Mouse (Mus musculus) CH12.LX (cell line): ENCODE data around the gene Pdcd11. TPM values are rescaled to one million over a fixed set of nuclear protein-coding genes. Genes with fewer than 3 reads are reported as not detected.

Experiments
- DNase-seq: peaks from one replicate; pipeline ENCODE4 v3.0.0-alpha.2; 2013; ENCODE audit errors: extremely low read depth
- H3K27ac ChIP-seq: 2 replicates; pipeline ENCODE4 v1.5.1; 2012; ENCODE audit warnings: low read depth, mild to moderate bottlenecking, control low read depth, moderate library complexity; ENCODE audit not compliant: insufficient read depth
- H3K27me3 ChIP-seq: replicated peaks from 2 replicates; pipeline ENCODE3; 2012; ENCODE audit warnings: inconsistent platforms
- H3K36me3 ChIP-seq, 2 experiments: replicated peaks in 1 of 2; 2 replicates each; pipeline versions ENCODE3 to v1.6.1; 2012; ENCODE audit warnings: inconsistent platforms in 1 of 2, low read length in 1 of 2, mild to moderate bottlenecking in 1 of 2, mixed read lengths in 1 of 2, moderate library complexity in 1 of 2; ENCODE audit not compliant: control insufficient read depth in 1 of 2, insufficient read depth in 1 of 2
- H3K4me1 ChIP-seq, 2 experiments: 2 replicates each; pipeline ENCODE4 v1.6.1; 2012; ENCODE audit warnings: inconsistent platforms in 1 of 2, moderate library complexity in 1 of 2; ENCODE audit not compliant: insufficient read depth in 2 of 2, control insufficient read depth in 1 of 2
- H3K4me2 ChIP-seq: 2 replicates; pipeline ENCODE4 v1.6.1; 2012; ENCODE audit warnings: low read depth, mild to moderate bottlenecking, control low read depth; ENCODE audit not compliant: poor library complexity, insufficient read depth, severe bottlenecking
- H3K4me3 ChIP-seq, 3 experiments: fragments of 150-350 bp in 1 of 3; sonication (generic) in 1 of 3; replicated peaks in 1 of 3; 2 replicates each; pipeline versions ENCODE3 to v1.5.1; 2011 to 2012; ENCODE audit warnings: low read depth in 2 of 3, low read length in 2 of 3, mild to moderate bottlenecking in 2 of 3, moderate library complexity in 2 of 3, control low read depth in 1 of 3, improper control_type of control experiment in 1 of 3, inconsistent platforms in 1 of 3, mixed read lengths in 1 of 3; ENCODE audit not compliant: poor library complexity in 1 of 3
- H3K79me2 ChIP-seq: replicated peaks from 2 replicates; pipeline ENCODE4 v1.6.1; 2012; ENCODE audit warnings: mild to moderate bottlenecking, moderate library complexity; ENCODE audit not compliant: control insufficient read depth, poor library complexity, insufficient read depth, severe bottlenecking; ENCODE audit errors: extremely low read depth
- H3K9ac ChIP-seq: 2 replicates; pipeline ENCODE4 v1.6.1; 2012; ENCODE audit warnings: low read depth, mild to moderate bottlenecking, control low read depth, moderate library complexity; ENCODE audit not compliant: insufficient read depth
- H3K9me3 ChIP-seq: replicated peaks from 2 replicates; pipeline ENCODE3; 2012; ENCODE audit warnings: low read length, inconsistent platforms, mixed read lengths
- BHLHE40 ChIP-seq: IDR thresholded peaks from 2 replicates; pipeline ENCODE4 v1.6.1; 2011; ENCODE audit warnings: mild to moderate bottlenecking, low read depth, low read length, improper control_type of control experiment
- CHD1 ChIP-seq: IDR thresholded peaks from 2 replicates; pipeline ENCODE4 v1.6.1; 2012; ENCODE audit warnings: low read depth, low read length, improper control_type of control experiment, inconsistent platforms
- CTCF ChIP-seq, 2 experiments: IDR thresholded peaks in 1 of 2; conservative IDR thresholded peaks in 1 of 2; 2 replicates each; pipeline ENCODE4 v1.5.1; 2011 to 2012; ENCODE audit warnings: low read depth in 2 of 2, low read length in 2 of 2, improper control_type of control experiment in 1 of 2, inconsistent platforms in 1 of 2, mild to moderate bottlenecking in 1 of 2, moderate library complexity in 1 of 2
- ELF1 ChIP-seq: IDR thresholded peaks from 2 replicates; pipeline ENCODE4 v1.6.1; 2014; ENCODE audit warnings: low read depth, mild to moderate bottlenecking, inconsistent platforms, low read length, improper control_type of control experiment
- EP300 ChIP-seq: IDR thresholded peaks from 2 replicates; pipeline ENCODE4 v1.6.1; 2011; ENCODE audit warnings: low read length, improper control_type of control experiment
- JUN ChIP-seq: IDR thresholded peaks from 2 replicates; pipeline ENCODE4 v1.6.1; 2011; ENCODE audit warnings: low read depth, mild to moderate bottlenecking, low read length, improper control_type of control experiment, moderate library complexity; ENCODE audit not compliant: insufficient read depth
- MAFK ChIP-seq: IDR thresholded peaks from 2 replicates; pipeline ENCODE4 v1.6.1; 2011; ENCODE audit warnings: low read length, improper control_type of control experiment; ENCODE audit not compliant: insufficient replicate concordance
- MAZ ChIP-seq: IDR thresholded peaks from 2 replicates; pipeline ENCODE4 v1.6.1; 2012; ENCODE audit warnings: low read depth, mild to moderate bottlenecking, inconsistent platforms, low read length, improper control_type of control experiment, moderate library complexity
- MEF2A ChIP-seq: IDR thresholded peaks from 2 replicates; pipeline ENCODE4 v1.6.1; 2014; ENCODE audit warnings: low read depth, mild to moderate bottlenecking, inconsistent platforms, low read length, improper control_type of control experiment, borderline replicate concordance
- MXI1 ChIP-seq: IDR thresholded peaks from 2 replicates; pipeline ENCODE4 v1.6.1; 2011; ENCODE audit warnings: mild to moderate bottlenecking, low read depth, low read length, improper control_type of control experiment
- PAX5 ChIP-seq: IDR thresholded peaks from 2 replicates; pipeline ENCODE4 v1.6.1; 2012; ENCODE audit warnings: low read length, inconsistent platforms, mixed read lengths
- POLR2A ChIP-seq: IDR thresholded peaks from 2 replicates; pipeline ENCODE4 v1.6.1; 2011; ENCODE audit warnings: low read depth, mild to moderate bottlenecking, improper control_type of control experiment, low read length
- RAD21 ChIP-seq: IDR thresholded peaks from 2 replicates; pipeline ENCODE4 v1.6.1; 2011; ENCODE audit warnings: low read depth, mild to moderate bottlenecking, low read length, improper control_type of control experiment, moderate library complexity
- SMC3 ChIP-seq: IDR thresholded peaks from 2 replicates; pipeline ENCODE4 v1.6.1; 2011; ENCODE audit warnings: low read depth, low read length, improper control_type of control experiment
- UBTF ChIP-seq: IDR thresholded peaks from 2 replicates; pipeline ENCODE4 v1.6.1; 2012; ENCODE audit warnings: low read depth, mild to moderate bottlenecking, inconsistent platforms, low read length, improper control_type of control experiment, moderate library complexity
- USF2 ChIP-seq: conservative IDR thresholded peaks from 2 replicates; pipeline ENCODE4 v1.6.1; 2011; ENCODE audit warnings: low read depth, low read length, improper control_type of control experiment
- ZC3H11A ChIP-seq: IDR thresholded peaks from 2 replicates; pipeline ENCODE4 v1.6.1; 2012; ENCODE audit warnings: low read depth, mild to moderate bottlenecking, inconsistent platforms, low read length, improper control_type of control experiment
- ZKSCAN1 ChIP-seq: IDR thresholded peaks from 2 replicates; pipeline ENCODE4 v1.6.1; 2012; ENCODE audit warnings: low read depth, inconsistent platforms, low read length, improper control_type of control experiment, borderline replicate concordance
- ZNF384 ChIP-seq: IDR thresholded peaks from 2 replicates; pipeline ENCODE4 v1.6.1; 2012; ENCODE audit warnings: low read depth, low read length, improper control_type of control experiment, inconsistent platforms
- dilution Hi-C: fragments of 300-500 bp; cut with MboI; formaldehyde crosslinking; loops from 2 replicates; pipeline ENCODE4 v1.14.3; 2020; ENCODE audit warnings: low sequenced_read_pairs; ENCODE audit not compliant: extremely low pct_unique_long_range_greater_than_20kb, extremely low pct_ligation_motif_present
- in situ Hi-C: fragments of 300-500 bp; cut with MboI; formaldehyde crosslinking; loops from 3 replicates; pipeline ENCODE4 v1.14.3; 2019; ENCODE audit warnings: low sequenced_read_pairs, low pct_ligation_motif_present, low pct_unique_long_range_greater_than_20kb, mixed read lengths
- polyA plus RNA-seq: library from polyadenylated mRNA; unstranded; fragments of >175 nt; gene quantifications from 2 replicates; pipeline ENCODE4 v1.2.1, GENCODE M21; 2012; ENCODE audit warnings: low read depth; ENCODE audit not compliant: insufficient read length
- total RNA-seq, 2 experiments: library from RNA; depleted of rRNA; stranded (reverse); fragments of 300-350 nt in 1 of 2; fragments of >200 nt in 1 of 2; gene quantifications; 2 replicates each; pipeline ENCODE4 v1.2.3; 2012 to 2014

Gene Pdcd11
- total and polyA plus RNA-seq, 3 experiments, result 26.6 to 78.0 (median 49.7) TPM

DNA sequence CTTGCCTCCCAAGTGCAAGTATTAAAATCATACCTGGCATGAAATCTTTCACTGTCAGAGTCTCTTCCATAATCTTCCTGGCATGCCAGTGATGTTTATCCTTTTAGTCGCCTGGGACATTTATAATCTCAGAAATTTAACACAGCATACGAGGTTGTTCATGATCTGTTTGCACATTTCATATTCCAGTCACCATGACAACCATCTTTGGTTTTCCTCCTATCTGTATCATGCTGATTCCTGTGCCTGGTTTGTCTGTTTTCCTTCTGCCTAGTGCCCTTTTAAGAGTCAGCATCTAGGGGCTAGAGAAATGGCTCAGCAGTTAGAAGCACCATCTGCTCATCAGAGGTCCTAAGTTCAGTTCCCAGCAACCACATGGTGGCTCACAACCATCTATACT, 28.1 kb downstream of the Pdcd11 start:
- Histone ChIP-seq H3K4me2 (no peak overlapping the region), H3K27me3 (no peaks in the 10 kb centered on the region), H3K79me2 (no peaks in the 10 kb centered on the region), H3K9ac (no peak overlapping the region), H3K9me3 (no peaks in the 10 kb centered on the region), H3K4me1 (no peaks in the 10 kb centered on the region), H3K27ac (no peak overlapping the region), H3K36me3 (peaks cover 64 to 87% of the 10 kb centered on the region in 2 experiments), H3K4me3 (no peak overlapping the region)
- no peak for DNase-seq
- in situ Hi-C loops, result loop anchor here (10.0 kb wide), 1 partner anchor 46 kb away; no protein-coding TSS in a partner anchor
- no peak for TF ChIP-seq USF2
- dilution Hi-C loops, result no loop called here

- DNase-seq, result peak; percentile 52
- no peaks in the 10 kb centered on the region for H3K9me3 ChIP-seq
- H3K4me3 ChIP-seq, result no peak overlapping the region
- H3K27ac ChIP-seq, result no peak overlapping the region
- H3K27me3 ChIP-seq, result no peaks in the 10 kb centered on the region
- no peak overlapping the region for H3K9ac ChIP-seq
- in situ Hi-C loops, result no loop called here
- H3K36me3 ChIP-seq, result peaks cover 74 to 90% of the 10 kb centered on the region in 2 experiments
- TF ChIP-seq MEF2A (no peak), PAX5 (no peak), ELF1 (no peak), CTCF (conservative IDR thresholded peaks at IDR 0.05 in 1 of 2, IDR thresholded peaks at IDR 0.05 in 1 of 2; ENCODE audit: low read depth in 2 of 2, low read length in 2 of 2) (peak; percentile 95 to 98), UBTF (no peak), JUN (no peak), RAD21 (peak; percentile 88), ZKSCAN1 (no peak), CHD1 (no peak), ZC3H11A (peak; percentile 42; the same call in 1 of the 2 replicates), ZNF384 (no peak), MXI1 (no peak), SMC3 (peak; percentile 89)
- dilution Hi-C loops, result no loop called here
- no peaks in the 10 kb centered on the region for H3K4me1 ChIP-seq
- no peaks in the 10 kb centered on the region for H3K79me2 ChIP-seq
- no peak overlapping the region for H3K4me2 ChIP-seq
Measured at GRCm38 (mm10) chr19:47121054-47121453, 30.5 kb downstream of the Pdcd11 start.

- Histone ChIP-seq H3K79me2 (no peaks in the 10 kb centered on the region), H3K4me1 (no peaks in the 10 kb centered on the region)
Measured at GRCm38 (mm10) chr19:47122802-47123201, 32.2 kb downstream of the Pdcd11 start.

More at GRCm38 (mm10) chr19:47122802-47123201, 32.2 kb downstream of the Pdcd11 start:
- dilution Hi-C loops (no loop called here), in situ Hi-C loops (no loop called here)
- H3K27me3 ChIP-seq, result no peaks in the 10 kb centered on the region
- no peak overlapping the region for H3K27ac ChIP-seq
- H3K9me3 ChIP-seq, result no peaks in the 10 kb centered on the region
- peaks cover 76 to 90% of the 10 kb centered on the region in 2 experiments for H3K36me3 ChIP-seq
- H3K9ac ChIP-seq, result no peak overlapping the region
- no peak for TF ChIP-seq PAX5
- 0 out of 2 replicates have a peak, but pooled peaks have one; percentile 13 for TF ChIP-seq BHLHE40
- TF ChIP-seq MEF2A, result no peak
- TF ChIP-seq RAD21, result peak; percentile 47
- peak; percentile 56 to 76 for TF ChIP-seq CTCF (conservative IDR thresholded peaks at IDR 0.05 in 1 of 2, IDR thresholded peaks at IDR 0.05 in 1 of 2; ENCODE audit: low read depth in 2 of 2, low read length in 2 of 2)
- TF ChIP-seq EP300, result no peak
- peak; percentile 74 for TF ChIP-seq SMC3
- no peak for TF ChIP-seq MAZ
- no peak for TF ChIP-seq MAFK
- 0 out of 2 replicates have a peak, but pooled peaks have one; percentile 24 for TF ChIP-seq ZC3H11A
- no peak for TF ChIP-seq UBTF
- TF ChIP-seq POLR2A, result no peak
- no peak overlapping the region for H3K4me3 ChIP-seq
- no peak overlapping the region for H3K4me2 ChIP-seq
- DNase-seq, result peak; percentile 48
